Mouse (Mus musculus) kidney, adult 9 months (tissue): Measurements from ENCODE around the gene 4933436I01Rik.

Experiments used
- DNase-seq: peaks from one replicate; pipeline ENCODE4 v3.0.0; 2022

The 4933436I01Rik gene

DNA sequence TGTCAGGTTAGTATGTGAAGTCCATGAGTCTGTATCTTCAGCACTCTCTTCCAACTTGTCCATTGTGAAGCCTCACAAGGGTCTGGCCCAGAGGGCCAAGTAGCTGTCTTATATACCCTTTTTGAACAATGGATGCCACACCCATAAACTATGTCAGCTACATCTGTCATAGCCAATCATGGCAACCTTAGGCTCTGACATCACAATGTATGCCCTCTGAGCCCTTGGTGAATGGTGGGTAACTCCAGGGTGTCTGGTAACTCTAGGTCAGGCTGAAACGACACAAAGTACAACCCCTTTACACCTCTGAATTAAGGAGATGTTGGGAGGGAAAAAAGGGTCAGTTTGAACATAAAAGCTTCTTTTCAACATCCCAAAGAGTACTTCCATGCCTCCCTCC lies at the start of gene 4933436I01Rik:
TSS of gene 4933436I01Rik (minus strand) at position 101 of the 400 bp plus-strand sequence.
- no peak for DNase-seq

DNA sequence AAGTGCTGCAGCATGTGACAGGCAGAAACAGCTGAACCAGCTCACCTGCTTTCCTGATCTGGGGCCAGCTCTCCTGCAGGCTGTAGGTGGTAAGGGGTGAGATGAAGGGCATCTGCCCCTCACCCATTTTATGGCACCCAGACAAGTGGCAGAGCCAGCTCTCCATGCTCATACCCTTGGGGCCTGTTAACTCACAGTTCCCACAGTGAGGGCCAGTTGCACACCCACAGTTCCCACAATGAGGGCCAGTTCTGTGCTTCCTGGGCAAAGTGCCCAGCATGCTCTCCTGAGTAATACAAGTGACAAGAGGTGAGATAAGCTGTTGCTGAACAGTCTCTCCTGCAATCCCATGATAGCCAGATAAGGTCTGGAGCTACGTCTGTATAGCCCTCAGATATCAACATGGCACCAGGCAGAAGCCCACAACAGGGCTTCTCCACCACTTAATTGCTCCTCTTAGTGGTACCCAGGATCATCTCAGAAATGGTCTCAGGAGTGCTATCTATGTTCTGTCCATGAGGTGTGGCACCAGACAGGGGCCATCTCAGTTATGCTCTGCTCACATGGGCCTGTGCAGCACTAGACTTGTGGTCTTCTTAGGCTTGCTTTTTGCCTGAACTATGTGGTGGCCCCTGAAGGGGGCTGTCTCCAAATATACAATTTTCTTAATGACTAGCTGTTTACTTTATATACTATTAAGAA lies 3.7 kb upstream of the 4933436I01Rik start:
- peak; percentile 22 for DNase-seq

DNA sequence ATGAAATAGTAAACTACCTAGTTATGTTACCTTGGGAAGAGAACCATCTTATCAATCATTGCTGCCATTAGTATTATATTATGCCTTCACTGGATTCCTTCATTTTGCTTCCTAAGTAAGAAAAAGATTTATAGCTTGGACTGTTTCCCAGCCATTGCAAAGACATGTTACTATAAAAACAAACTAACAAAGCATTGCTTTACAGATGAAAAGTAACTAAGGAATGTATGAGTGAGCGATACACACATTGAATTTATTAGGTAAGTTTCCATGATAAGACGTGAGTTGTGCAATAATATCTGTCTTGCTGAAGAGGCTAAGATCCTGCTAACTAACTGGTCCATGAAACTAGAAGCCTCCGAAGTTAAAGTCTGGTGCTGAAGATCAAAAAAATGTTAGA lies 37.8 kb downstream of the 4933436I01Rik start:
- DNase-seq, result no peak
